Mouse (Mus musculus) small intestine, adult 2 months (tissue): ENCODE data around the gene Lsm2.

Source experiments
- CTCF ChIP-seq: fragments of 200-500 bp; IDR thresholded peaks from 2 replicates; pipeline ENCODE4 v1.5.1; 2012; ENCODE audit warnings: low read depth, mild to moderate bottlenecking, control low read depth, inconsistent platforms, low read length, moderate library complexity, mixed read lengths; ENCODE audit not compliant: insufficient replicate concordance, insufficient read length; ENCODE audit errors: extremely low read depth
- POLR2A ChIP-seq: fragments of 200-500 bp; IDR thresholded peaks from 2 replicates; pipeline ENCODE4 v1.6.1; 2012; ENCODE audit warnings: low read depth, mild to moderate bottlenecking, control low read depth, inconsistent platforms, low read length, moderate library complexity

- TF ChIP-seq CTCF (no peak), POLR2A (no peak)
Observed at GRCm38 (mm10) chr17:34944362-34944761, 37.3 kb upstream of the Lsm2 start.
